Mouse (Mus musculus): ENCODE measurements around the gene Ripply2. TPM values are rescaled to one million over a fixed set of nuclear protein-coding genes. Genes with fewer than 3 reads are reported as not detected.
A peak's percentile ranks its signal among the peaks of the same experiment; 100 is the strongest.
"Not testable (repeated sequence)": the region's sequence is repeated elsewhere in the genome, so short reads cannot be mapped to it uniquely, and the experiment has no call there.

Gene Ripply2
- total RNA-seq (2021), result not detected

- peak; percentile 8 for DNase-seq
Measured at GRCm38 (mm10) chr9:87015288-87015937, at the start of gene Ripply2. Gene Ripply2, plus strand, starts transcription at chr9:87015537.

DNA sequence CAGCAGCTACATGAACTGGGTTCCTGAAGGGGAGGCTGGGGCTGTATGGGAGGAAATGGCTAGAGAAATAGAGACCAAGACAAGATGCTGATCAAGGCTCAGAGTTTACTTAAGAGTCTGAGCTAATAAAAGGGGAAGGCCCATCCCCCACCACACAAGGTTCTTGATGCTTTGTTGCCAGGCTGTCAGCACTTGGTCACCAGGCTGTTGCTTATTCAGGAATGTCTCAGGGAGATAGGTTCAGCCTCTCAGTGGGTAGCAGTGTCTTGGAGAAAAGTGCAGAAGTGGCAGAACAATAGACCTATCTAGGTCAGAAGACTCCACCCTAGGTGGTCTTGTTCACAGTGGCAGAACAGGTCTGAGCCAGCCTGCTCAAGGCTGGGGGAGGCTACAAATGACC lies 42.9 kb upstream of the Ripply2 start:
- DNase-seq, result not testable (repeated sequence)

- no peak for DNase-seq
Measured at GRCm38 (mm10) chr9:86973562-86973961, 41.8 kb upstream of the Ripply2 start.

DNA sequence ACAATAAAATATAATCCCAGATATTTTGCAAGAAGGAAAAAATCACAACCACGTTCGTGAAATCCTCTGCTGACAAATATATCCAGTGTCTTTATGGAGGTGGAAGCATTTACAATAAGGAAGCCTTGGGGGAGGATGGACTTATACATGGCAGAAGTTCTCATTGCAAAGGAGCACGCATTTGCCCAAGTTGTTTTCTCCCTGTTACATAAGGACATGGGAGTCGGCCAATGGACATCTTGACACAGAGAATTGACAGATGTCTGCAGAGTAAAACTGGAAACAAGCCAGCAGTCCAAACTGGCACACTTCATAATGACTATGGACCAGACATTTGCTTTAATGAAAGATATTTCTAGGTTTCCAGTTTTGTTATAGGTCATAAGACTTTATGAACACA lies 38.4 kb upstream of the Ripply2 start:
- peak; percentile 5 for DNase-seq

- no peak for DNase-seq
Measured at GRCm38 (mm10) chr9:86978257-86978907, 37.0 kb upstream of the Ripply2 start.

- no peak for DNase-seq
Measured at GRCm38 (mm10) chr9:86980048-86980447, 35.3 kb upstream of the Ripply2 start.

DNA sequence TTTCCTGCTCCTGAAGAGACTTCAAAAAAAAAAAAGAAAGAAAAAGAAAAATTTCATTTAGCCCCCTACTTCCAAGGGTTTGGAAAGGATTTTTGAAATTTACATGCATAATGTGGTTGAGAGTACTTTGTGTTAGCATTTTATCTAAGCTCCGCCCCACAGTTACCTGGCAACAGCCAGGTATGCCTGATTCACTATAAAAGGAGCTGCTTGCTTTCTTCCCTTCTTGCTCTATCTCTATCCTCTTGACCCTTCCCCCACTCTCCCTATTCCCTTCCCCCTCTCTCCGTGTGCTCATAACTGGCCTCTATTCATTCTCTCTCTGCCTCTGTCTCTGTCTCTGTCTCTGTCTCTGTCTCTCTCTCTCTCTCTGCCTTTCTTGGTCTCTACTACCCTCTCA lies 34.4 kb upstream of the Ripply2 start:
- DNase-seq, result no peak

DNA sequence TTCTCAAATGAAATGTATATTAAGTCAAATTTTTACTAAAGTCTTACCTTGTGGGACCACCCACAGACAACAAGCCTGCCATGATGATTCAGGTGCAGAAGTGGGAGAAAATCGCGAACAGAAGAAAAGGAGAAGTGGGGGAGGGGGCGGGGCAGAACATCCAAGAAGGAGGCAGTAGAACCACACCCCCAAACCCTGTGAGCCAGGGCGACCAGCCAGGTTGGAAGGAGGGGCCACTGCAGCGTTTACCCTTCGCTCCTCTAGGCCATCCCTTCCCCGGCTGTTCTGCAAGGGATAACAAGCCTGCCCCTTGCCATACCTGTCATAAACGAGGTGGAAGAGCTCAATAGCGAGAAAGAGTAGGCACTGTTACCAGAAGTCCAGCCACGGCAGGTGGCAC lies 33.8 kb upstream of the Ripply2 start:
- no peak for DNase-seq

GRCm38 (mm10) chr9:86984583-86984982 lies 30.8 kb upstream of the Ripply2 start:
- DNase-seq, result no peak

GRCm38 (mm10) chr9:86985105-86985504 lies 30.2 kb upstream of the Ripply2 start:
- DNase-seq, result no peak

- no peak for DNase-seq
Measured at GRCm38 (mm10) chr9:86986703-86987296, 28.5 kb upstream of the Ripply2 start.

- no peak for DNase-seq
Measured at GRCm38 (mm10) chr9:86989822-86990221, 25.5 kb upstream of the Ripply2 start.

- no peak for DNase-seq
Measured at GRCm38 (mm10) chr9:86991758-86992157, 23.6 kb upstream of the Ripply2 start.

GRCm38 (mm10) chr9:86997046-86997691 lies 18.2 kb upstream of the Ripply2 start:
- no peak for DNase-seq

DNA sequence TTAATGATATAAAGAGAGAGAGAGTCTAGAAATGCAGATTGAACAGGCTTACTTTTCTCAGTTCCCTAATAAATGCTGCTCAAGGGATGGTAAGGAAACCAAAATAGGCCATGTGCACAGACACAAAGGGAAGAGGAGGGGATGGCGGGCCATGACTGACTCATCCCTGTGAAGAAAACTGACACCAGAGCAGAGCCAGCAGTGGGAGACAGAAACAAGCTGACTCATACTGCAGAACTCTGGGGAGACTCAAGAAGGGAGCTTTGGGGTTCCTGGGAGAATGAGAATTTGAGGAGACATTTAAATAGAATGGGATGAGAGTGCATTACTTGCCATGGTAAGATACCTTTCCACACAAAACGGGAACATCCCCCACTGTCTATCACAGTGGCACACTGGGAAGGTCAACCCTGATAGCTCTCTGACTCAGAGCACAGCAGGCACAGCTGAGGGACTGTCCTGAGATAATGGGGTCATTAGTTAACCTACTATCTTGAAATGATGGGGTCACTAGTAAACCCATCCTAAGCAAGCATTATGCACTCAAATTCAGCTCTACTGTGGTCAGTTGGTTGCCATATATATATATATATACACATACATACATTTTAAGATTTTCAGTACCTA lies 15.3 kb upstream of the Ripply2 start:
- no peak for DNase-seq

- DNase-seq, result no peak
Measured at GRCm38 (mm10) chr9:87004701-87005434, 10.5 kb upstream of the Ripply2 start.

DNA sequence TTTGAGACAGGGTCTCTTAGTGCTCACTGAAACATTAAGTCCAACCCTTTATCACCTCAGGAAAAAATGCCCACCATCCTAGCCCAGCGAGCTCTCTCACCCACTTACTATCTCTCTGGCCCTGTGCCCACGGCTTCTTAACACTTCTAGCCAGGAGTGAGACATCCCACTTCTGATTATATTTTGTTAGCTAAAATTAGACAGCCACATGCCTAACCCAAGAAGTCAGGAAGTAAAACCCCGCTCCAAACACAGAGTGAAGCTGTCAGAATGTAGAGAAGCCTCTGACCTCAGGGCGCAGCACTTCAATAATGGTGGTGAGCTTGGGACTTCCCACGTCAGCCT lies 9.9 kb upstream of the Ripply2 start:
- peak; percentile 66 for DNase-seq

- DNase-seq, result no peak
Measured at GRCm38 (mm10) chr9:87008507-87008906, 6.8 kb upstream of the Ripply2 start.

DNA sequence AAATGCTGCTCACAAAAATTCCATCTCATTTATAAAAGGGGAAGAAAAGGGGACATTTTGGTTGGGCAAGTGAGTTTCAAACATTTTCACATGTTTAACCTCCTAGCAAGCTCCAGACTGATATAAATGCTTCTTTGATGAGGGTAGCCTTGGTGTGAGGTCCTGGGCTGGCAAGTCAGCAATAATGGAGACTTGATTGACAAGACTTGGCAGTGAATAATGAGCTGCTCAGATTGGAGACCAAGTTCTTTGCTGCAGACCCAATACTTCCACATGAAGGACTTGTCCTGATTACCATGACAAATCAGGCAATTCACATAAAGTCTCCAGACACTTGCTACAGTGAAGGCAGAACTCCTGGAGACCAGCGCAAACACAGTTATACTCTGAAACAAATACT lies 6.4 kb upstream of the Ripply2 start:
- DNase-seq, result no peak

DNA sequence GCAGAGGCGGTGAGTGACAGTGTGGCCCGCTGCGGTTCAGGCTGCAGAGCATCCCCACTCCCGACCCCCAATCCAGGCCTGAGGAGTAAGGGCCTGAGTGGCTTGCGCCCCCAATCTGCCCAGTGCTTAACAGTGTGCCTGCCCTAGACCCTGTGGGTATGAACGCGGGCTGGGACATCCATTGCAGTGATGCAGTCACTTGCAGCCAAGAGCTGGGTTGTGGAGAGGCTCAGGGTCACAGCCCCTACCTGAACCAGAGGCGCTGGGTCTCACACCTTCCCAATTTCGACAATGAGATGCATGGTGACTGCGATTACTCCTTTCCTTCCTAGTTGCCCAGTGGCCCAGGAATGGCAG lies 579 bp downstream of the Ripply2 start:
- DNase-seq, result no peak

GRCm38 (mm10) chr9:87021778-87022523 lies 6.6 kb downstream of the Ripply2 start, which contains the start of gene Cyb5r4:
Gene Cyb5r4, plus strand, starts transcription at chr9:87022014.
- DNase-seq, result peak; percentile 98

- no peak for DNase-seq
Measured at GRCm38 (mm10) chr9:87025764-87026163, 10.4 kb downstream of the Ripply2 start.

Data from heart, postnatal 4 days (tissue).